Mouse (Mus musculus): Measurements from ENCODE around the gene Dnah17.

DNA sequence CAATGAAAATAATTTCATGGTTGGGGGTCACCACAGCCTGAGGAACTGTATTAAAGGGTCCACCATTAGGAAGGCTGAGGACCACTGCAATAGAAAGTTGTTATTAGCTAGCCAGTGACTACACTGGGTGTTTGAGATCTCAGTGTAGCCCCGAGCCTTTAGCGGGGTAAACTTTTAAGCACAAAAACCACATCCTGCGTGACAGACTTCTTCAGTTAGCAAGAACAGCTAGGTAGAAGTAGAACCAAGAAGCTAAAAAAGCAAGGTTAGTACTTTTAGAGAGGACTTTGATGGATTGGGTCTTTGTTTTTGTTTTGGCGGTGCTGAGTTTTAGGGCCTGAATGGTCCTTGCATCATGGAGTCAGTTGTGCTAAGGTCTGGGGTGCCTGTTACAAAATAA lies 13.3 kb upstream of the Dnah17 start:
- TF ChIP-seq POLR2A (IDR thresholded peaks at IDR 0.05; ENCODE audit: low read depth, low read length) (no peak), CTCF (IDR thresholded peaks at IDR 0.05; ENCODE audit: extremely low read depth, insufficient read depth, insufficient read length, insufficient replicate concordance) (no peak)
